Mouse (Mus musculus) cerebellum, adult 11-12 months (tissue): ENCODE results near the gene Mast3.

Experiments
- DNase-seq: peaks from one replicate; pipeline ENCODE4 v3.0.0; 2022

Mast3 gene

DNA sequence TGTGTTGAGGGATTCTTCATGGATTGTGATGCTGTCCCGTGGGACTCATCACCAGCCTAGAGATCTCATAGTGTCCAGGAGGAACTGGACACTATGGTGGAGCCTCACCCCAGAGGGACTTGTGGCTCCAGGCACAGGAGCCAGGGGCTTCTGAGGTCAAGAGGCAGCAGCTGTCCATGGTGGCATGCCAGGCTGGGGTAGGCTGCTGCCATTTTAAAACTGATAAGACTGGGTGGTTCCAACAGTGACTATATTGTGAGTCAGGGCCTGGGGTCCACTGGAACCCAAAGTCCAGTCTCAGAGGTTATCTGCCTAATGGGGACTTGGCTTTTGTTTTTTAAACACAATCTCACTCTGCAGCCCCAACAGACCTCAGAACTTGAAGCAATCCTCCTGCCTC is 3.0 kb downstream of the Mast3 start:
- DNase-seq, result no peak

DNA sequence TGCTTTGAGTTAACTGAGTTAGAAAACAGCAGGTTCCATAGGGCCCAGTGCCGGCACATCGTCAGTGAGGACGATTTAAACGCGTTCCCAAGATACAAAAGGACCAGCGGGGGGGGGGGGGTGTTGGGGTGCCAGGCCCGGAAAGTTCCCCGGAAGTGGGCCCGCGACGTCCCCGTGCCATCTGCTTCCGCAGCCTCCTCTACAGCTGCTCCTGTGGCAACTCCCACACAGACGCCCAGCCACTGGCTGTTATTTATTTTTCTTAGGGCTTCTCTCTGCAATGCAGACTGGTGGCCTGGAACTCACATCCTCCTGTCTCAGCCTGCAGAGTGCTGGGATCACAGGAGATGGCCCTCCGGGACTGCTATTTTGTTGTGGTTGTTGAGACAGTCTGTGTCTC is 3.7 kb downstream of the Mast3 start:
- no peak for DNase-seq

DNA sequence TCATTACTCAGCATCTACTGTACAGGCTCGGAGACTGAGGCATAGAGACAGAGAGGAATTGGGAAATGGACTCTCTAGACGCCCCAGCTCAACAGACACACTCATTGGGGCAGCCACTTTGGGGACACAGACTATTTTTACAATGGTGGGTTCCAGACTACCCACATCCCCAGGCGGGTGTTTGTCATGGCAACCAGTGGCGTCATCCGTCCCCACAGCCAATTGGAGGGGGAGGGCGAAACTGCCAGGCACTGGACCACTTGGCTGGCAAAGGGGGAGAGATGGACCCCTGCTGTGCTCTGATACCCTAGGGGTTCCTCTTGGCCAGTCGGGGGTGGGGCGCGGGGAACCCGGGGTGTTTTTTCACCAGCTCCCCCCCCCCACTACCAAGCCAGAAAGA is 4.2 kb downstream of the Mast3 start:
- DNase-seq, result no peak

DNA sequence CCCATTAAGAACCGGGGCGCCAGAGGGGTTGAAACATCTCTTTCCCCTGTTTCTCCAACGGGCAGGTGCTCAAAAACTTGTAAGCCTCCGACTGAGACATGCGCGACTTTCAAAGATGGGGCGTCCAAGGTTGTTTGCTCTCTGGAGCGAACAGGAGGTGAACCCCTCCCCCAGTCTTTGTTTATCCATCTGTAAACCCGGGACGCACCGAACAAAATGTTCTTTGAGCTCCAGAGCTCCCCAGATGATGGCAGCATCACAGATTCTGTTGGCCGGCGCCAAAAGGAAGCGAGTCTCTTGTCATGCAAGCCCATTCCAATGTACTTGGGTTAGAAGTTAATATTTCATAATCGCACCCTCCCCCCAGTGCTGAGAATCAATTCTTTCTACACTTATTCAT is 6.6 kb downstream of the Mast3 start:
- no peak for DNase-seq

DNA sequence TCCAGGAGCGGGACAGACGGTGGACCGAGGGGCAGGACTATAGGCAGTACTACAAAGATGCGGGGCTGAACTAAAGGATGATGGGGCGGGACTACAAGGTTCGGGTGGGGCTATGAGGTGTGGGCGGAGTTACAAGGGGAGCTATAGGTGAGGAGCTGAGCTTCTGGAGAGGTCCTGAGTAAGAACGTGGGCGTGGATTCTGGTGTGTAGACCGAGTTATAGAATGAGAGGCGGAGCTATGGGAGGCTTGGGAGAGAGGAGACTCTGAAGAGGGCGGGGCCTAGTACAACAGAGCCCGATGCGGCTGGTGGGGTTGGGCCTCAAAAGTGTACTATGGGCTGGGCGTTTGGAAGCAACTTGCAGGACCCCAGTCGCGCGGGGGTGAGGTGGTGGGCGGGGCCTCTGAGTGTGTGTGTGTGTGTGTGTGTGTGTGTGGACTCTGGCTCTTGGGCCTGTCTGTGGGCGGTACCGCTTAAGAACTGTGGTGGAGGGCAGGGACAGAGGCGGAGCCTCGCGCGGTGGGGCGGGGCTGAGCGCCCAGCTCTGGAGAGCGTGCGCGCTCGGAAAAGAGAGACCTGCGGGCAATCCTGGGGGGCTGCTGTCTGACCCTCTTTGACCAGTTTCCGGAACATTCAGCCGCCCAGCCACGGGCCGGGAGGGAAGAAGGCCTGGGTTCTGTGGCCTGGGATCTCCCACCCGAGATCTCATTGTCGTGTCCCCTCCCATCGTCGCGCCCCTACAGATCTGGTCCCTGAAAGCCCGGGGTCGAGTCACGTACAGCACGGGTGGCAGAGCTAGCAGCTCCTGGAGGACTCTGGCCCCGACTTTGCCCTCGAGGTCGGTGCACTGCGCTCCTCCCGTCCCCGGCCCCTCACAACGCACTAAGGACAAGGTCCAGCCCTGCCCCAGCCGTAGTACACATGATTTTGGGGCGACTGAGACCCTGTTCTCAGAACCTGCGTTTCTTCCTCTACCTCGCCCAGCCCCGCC is 7.5 kb downstream of the Mast3 start:
- DNase-seq, result peak; percentile 90

DNA sequence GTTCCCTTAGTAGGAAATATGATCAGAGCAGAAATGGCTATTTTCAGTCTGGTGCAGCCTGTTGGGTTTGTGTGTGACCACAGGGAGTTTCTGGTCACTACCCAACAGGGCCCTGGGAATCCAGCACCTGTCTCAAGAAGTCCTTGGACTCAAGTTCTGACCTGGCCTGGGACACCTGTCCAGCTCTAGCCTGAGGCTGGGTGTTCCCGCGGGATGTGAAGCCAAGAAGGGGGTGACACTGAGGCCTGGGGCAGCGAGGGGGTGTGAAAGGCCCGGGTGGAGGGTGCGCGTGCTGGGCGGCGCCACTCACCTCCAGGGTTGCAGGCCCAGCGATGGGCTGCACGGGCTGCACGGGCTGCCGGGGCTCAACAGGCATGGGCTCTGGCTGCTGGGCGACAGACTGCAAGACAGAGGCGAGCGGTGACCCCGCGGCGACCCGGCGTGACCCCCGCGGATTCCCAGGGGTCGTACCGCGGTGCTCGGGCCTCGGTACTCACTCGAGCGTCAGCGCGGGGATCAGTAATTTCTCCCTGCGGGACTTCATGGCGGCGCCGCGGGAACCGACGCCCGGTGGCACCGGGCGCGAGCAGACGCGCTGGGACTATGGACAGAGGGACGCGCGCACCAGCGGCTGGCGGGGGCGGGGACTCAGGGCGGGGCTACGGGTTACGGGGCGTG is 8.3 kb downstream of the Mast3 start:
- DNase-seq, result no peak

DNA sequence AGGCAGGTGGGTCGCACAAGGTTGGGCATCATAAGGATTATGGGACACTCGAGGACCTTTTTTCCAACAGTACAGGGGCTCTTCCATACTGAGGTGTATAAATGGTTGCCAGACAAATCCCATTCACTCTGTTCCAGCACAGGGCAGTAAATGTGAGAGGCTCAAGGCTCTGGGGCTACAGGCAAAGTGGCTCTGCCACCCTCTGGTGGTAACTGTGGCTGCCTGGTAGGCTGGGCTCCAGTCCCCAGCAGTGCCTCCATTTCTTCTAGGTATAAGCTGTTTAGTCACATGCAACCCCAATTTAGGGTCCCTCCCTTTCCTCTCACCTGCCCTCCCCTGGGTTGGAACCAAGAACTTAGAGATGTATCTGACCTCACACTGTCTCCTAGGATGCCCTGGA is 9.5 kb downstream of the Mast3 start:
- no peak for DNase-seq

DNA sequence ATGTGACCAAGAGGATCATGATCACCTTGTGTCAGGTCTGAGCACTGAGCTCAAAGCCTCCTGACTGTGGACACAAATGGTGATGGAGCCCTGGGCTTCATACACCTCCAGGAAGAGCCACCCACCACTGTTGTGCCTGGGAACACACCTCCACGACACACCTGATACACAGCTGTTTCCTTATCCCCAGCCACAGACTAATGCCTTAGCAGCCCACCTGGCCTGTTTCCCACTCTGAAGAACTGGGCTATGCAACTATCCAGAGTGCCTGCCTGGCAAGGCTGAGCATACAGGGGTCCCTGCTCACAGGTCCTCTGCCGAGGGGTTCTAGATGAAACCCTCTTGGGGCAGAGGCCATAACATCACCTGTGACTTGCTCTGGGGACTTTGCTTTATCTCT is 10.6 kb downstream of the Mast3 start:
- peak; percentile 54 for DNase-seq

DNA sequence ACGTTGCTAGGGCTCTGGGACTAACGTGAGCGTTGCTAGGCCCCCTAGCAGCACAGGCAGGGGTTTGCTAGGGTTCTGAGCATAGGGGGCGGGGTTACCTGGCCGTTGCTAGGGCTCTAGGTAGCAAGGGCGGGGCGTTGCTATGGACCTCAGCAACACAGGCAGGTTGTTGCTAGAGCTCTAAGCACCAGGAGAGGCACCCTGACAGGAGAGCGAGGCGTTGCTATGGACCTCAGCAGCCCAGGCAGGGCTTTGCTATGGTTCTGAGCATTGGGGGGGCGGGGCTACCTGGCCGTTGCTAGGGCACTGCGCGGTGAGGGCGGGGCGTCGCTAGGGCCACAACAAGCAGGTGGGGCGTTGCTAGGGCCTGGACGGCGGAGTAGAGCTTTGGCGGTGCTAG is 12.2 kb downstream of the Mast3 start:
- peak; percentile 84 for DNase-seq

DNA sequence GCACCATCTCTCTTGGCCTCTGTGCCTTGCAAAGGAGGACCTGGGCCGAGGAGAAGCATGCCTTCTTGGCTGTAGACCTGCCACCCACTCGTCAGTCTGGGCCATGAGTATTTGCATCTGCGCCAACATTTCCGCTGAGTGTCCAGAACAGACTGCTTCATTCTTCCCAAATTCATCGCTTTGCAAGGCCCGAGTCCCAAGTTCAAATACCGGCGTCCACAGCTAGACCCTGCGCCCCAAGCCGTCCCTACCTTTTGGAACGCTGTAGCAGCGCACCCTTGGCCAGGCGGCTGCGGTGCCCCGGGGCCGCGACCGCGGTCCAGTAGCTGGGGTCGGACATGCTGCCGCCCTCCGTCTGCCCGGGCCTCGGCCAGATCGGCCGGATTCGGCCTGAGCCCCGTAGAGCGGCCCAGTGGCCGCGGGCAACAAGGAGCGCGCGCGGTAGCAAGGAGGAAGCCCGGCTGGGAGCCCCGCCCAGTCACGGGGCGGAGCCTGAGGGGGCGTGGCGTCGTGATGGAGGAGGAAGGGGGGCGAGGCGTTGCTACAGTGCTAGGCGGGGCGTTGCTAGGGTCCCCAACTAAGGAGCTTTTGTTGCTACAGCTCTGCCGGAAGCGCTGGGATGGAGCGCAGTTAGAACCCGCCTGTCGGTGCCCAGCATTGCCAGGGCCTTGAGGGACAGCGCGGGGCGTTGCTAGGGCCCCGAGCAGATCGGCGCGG is 12.7 kb downstream of the Mast3 start:
- peak; percentile 89 for DNase-seq

DNA sequence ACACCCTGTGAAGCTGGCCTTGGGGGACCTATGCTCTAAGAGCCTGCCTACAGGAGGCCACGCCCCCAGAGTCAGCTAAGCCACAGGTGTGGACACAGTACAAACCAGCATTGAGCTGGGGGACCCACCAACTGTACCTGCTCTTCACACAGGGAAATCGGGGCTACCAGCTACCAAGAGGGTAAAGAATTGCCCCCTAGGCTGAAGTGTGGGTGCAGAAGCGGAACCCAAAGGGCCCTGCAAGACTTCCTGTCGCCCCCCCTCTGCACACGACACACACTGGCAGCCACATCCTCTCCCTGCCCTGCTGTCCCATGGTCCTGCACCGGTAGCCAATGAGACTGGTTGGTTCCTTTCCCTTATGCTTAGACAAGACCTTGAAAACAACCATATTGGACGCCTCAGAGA is 13.6 kb downstream of the Mast3 start:
- peak; percentile 54 for DNase-seq

DNA sequence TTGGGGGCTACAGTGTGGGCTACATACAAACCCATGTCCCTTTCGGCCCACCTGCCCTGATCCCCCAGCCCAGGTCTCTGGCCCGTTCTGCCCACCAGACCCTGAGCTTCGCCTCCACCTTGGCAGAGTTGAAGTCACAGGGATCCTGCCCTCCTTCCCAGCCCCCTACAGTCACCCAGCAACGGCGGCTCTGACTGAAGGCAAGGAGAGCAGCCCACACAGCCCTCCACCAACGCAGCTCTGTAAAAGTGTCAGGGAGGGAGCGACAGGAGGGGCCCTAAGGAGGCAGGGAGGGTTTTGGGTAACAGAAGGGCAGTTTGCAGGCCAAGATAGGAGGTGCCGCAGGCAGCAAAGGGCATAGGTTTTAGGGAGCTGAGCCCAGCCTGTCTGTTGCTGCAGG is 14.0 kb downstream of the Mast3 start:
- peak; percentile 55 for DNase-seq

DNA sequence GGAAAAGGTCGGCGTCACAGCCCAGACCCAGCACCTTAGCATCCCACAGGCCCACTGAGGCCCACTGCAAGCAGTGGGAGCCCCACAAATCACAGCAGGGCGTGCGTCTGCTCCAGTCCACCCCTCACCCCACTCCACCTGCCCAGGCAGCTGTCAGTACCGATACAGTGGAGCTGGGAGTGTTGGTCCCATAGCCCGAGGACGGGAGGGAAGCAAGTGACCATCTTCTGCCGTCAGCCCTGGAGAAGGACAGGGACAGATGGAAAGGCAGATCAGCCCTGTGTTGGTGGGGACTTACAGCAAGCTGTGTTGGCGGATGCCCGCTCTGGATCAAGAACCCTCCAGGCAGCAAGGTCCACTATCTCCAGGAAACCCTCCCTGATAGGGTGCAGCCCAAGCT is 15.8 kb downstream of the Mast3 start:
- peak; percentile 65 for DNase-seq

DNA sequence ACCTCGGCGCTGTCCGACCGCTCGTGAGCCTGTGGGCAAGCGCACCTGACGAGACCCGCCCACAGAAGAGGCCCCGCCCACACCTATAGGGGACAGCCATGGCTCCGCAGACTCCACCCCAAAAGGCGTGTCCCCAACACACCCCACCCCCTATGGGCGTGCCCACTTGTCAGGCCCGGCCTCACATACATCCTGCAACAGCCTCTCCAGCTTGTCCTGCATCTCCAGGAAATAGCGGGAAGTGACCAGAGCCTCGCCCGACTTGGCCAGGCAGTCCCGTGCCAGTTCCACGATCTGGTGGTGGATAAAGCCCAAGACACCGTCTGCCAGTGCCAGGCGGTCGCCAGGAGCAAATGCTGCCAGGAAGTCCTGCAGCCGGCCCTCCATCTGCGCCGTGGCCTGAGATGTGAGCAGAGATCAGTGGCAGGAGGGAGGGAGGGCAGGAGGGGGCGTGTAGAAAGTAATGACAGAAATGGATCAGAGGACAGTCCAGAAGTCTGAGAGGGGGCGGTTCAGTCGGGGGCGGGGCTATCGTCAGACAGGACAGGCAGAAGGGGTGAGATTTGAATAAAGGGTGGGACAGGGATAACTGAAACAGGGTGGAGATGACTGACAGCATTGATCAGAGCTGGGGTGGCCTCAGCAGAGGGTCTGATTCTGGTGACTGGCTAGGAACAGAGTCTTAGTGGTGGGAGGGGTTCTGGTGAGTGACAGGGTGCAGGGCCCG is 16.8 kb downstream of the Mast3 start:
- DNase-seq, result peak; percentile 95

DNA sequence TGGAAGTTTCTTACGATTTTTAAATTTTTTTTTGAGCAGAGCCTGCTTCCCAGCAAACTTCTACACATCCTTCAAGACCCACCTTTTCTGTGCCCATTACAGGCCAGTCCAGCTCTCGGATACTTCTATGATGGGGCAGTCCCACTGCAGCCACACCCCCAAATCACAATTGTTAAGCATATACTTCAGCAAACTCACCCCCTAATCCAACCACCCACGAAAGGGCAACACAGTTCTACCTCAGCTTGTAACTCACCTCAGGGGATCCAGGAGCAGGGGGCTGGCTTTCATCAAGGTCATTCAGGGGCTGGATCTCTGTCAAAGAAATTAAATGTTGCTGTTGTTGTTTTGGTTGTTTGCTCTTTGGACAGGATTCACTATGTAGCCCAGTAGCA is 17.8 kb downstream of the Mast3 start:
- peak; percentile 51 for DNase-seq

DNA sequence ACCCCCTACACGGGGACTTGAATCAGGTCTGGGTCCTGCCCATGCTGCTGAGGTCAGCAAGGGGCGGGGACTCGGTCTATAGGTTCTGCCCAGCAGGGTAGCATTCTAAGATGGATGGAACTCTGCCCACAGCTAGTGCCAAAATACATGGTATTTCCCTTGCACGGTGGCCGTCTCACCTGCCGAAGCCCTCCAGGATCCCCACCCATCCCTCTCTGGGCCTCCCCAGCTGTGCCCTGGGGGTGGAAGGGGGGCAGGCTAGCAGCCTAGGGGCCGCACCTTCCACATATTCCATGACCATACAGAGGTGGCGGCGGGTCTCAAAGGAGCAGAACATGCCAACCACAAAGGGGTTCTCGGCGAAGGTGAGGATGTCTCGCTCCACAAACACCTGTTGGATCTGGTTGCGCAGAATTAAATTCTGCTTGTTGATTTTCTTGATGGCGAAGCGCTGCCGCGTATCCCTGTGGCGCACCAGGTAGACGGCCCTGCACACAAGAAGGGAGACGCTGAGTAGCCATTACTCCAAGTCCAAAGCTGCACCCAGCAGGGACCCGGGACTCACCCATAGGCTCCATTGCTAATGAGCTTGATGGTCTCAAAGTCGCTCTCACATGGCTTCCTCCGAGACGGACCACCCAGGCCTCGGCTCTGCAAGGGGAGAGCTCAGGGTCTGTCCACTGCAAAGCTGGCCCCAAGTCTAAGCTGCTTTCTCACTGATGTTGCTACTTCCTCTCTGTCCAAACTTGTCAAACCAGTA is 18.4 kb downstream of the Mast3 start:
- peak; percentile 62 for DNase-seq

DNA sequence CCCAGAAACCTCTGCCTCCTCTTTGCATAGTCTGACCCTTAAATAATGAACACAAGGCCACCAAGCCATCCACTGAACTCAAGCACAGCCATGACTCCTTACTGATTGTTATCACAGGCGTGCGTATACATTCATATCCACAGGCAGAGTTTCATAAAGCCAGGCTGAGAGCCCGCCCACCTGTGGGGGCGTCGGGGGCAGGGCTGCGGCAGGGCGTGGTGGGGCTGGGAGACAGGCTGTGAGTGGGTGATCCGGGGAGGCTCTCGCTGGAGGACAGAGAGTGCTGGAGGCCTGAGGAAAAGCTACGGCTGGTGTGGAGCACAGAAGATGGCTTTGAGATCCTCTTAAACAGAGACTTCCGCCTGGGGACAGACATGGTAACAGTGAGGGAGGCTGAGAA is 24.8 kb downstream of the Mast3 start:
- DNase-seq, result no peak

DNA sequence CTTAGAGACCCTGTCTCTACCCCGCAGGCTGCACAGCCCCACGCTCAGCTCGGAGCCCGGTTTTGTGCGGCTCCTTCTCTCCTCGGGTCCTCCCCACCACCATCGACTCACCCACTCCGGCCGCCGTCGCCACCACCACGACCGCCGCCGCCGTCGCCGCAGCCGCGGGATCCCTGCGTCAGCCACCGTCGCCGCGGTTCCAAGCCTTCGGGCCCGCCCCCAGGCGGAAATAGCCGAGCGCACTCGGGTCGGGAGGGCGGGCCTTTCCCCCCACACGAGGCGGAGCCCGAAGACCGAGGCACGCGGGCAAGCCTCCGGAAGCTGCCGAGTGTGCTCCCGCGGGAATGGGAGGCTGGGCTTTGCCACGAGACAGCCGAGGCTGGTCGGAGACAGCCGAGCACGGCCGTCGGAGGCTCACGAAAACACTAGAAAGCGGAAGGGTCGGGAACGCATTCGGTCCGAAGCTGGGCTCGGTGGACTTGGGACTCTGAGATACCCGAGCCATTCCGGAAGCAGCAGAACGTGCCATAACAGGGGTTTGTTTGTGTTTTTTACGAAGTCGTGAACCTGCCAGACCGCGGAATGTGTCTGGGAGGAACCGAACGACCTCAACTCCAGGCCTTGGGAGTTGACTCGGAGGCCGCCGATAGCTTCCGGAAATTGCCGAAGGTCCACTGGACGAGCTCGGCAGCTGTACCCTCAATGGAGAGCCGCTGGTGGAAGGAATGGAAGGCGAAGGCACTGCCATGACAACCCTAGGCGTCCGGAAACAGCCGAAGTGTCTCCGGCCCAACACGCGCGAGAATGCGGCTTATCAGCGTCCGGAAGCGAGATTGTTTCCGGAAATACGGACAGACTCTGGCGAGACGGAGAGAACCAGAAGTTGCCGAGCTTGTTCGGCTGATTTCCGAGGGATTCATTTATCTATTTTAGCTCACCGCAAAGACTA is 28.1 kb downstream of the Mast3 start, which contains the start of gene Pik3r2:
Pik3r2 (minus strand) TSS at position 218 of the 949 bp plus-strand sequence.
- DNase-seq, result peak; percentile 97

DNA sequence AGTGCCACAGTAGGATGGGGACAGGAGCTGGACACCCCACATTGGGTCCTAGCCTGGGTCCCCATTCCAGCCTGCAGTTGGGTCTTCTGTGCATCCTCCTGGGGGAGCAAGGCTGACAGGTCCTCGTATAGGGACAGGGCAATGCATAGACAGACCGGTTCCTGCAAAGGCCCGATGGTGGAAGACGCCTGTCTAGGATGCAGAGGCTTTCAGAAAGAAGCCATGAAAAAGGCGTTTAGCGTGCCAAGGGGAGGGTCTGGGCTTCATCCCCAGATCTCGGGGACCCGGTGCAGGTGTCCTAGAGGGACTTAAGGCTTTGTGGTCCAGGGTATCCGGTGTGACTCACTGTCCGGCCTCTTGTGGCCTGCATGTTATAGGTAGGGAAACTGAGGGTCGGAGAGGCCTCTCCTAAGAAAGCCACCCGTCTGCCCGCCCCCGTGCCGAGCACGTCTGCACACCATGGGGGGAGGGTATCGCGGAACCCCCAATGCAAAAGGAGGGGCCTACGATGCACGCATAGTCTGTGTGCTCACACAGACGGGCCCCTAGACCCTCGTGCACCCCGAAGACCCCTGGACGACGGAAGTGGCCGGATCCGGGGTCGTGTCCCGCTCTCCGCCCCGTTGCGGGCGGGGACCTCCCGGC is 28.9 kb downstream of the Mast3 start:
- DNase-seq, result no peak

DNA sequence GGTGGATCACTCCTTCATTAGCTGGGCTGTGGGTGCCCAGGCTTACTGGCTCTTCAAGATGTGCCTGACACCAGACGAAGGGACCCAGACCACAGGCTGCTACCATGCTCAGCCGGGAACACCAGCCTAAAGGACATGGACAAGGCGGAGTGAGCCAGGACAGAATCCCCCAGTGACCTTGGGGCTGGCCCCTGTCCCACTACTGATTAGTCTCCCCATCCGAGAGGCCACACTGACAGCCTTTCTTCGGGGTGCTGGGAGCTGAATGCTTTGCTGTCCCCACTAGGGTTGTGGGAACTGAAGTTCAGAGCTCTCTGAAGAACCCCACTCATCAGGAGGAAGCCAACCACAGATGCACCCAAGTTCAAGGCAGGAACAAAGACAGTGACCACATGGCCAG is 29.6 kb downstream of the Mast3 start:
- peak; percentile 74 for DNase-seq
